Mouse (Mus musculus) cerebellum, adult 9-11 months (tissue): ENCODE measurements at regions not wholly inside any gene's neighbourhood (a gene's known extent, or its start where the extent isn't known, plus 50 kb on each side); places are given as distances from the start of the nearest gene placed in this dataset.

ENCODE experiments used
- DNase-seq: peaks from one replicate; pipeline ENCODE4 v3.0.0; 2022

DNA sequence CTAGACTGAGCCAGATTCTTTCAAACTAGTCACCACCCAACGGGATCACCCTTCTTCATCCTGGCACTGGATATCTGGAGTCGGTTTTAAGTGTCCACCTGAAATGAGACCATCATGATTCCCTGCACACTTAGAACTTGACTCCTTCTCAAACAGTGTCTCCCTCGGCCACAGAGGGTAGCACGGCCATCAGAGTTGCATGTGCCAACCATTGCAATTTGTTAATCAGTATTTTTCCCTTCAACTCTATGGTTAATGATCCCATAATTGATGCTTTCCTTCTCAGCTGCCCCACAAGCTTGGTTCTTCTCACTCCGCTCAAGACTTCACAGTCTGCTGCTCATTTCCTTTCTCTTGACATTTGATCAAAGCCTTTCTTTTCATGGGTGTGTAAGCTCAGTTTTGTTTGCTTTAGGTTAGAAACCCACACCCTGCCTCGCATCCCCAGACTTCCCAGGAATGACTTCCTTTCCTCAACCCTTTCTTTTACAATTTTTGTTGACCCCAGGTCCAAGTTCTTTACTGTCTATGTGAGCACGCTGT lies 253.0 kb upstream of the Fam19a5 start:
- DNase-seq, result no peak

GRCm38 (mm10) chr15:87319896-87320295 lies 224.2 kb upstream of the Fam19a5 start:
- no peak for DNase-seq

DNA sequence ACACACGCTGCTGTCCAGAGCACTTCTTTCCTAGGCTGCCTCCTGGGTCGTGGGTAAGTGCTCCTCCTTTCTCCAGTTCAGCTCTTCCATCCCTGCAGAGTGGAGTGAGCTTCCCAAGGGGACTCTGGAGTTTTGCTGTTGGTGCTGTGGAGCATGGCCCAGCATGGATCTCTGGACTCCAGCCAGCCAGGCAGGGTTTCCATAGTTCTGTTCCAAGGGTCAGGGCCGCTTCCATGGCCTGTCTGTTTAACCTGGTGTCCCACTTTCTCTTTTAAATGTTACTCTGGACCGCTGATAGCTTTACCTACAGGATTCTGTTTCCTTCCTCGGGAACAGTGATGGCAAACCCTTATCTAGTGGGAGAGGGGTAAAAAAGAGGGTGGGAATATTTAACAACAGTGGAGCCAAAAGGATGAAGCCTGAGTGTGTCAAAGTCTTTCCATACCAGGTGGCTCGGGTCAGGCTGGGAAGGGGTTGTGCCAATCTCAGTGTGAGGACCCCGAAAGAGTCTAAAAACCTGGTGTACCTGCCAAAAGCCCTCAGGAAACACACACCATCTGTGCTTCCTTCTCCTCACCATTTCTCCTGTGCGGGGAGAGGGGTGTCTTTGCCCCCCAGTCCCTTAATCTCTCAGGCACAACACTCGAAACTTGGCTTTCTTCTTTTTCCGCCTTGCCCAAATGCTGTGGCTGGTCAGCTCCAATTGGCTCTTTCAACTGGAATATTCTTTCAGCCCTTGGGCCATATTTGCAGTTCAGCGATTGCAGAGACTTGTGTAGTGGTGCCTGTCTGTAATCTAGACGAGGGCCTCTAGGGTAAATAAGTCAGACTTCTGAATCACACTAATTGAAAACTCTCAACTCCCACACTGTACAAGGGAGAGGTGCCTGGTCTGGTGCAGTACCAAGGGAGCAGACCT lies 222.8 kb upstream of the Fam19a5 start:
- no peak for DNase-seq

- DNase-seq, result no peak
Measured at GRCm38 (mm10) chr15:87325389-87325788, 218.7 kb upstream of the Fam19a5 start.

DNA sequence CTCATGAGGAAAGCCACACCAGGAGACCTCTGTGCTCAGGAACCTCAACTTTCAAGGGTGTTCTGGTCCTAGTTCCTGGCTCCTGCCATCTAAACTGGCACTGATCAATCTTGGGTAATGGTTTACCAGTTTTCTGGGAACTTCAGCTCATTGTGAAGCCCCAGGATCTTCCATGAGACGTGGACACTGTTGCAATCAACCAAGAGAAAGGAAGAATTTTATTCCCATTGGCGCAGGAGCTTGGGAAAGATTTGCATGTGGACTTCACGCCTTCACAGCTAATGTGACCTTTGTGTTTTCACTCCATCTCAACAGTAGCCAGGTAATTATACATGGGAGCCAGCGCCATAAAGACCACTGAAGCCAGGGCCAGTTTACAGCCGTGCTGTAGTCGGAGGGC lies 217.8 kb upstream of the Fam19a5 start:
- no peak for DNase-seq

DNA sequence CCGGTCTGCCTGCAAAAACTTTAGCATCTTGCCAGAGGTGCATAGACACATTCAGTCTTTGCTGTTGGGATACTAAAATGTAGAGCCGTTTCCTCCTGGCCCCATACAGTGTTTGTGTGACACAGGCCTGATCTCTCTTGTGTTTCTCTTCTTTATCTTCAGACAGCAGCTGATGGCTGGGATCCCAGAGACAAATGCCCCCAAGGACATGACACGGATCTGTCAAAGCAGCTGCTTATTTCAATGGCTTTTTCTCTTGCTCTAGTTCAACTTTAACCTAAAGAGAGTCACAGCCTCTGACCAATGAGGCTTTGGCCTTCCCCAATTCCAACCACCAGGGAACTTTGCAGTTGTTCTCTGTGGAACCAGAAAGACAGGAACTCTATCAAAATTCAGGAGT lies 211.7 kb upstream of the Fam19a5 start:
- DNase-seq, result no peak

DNA sequence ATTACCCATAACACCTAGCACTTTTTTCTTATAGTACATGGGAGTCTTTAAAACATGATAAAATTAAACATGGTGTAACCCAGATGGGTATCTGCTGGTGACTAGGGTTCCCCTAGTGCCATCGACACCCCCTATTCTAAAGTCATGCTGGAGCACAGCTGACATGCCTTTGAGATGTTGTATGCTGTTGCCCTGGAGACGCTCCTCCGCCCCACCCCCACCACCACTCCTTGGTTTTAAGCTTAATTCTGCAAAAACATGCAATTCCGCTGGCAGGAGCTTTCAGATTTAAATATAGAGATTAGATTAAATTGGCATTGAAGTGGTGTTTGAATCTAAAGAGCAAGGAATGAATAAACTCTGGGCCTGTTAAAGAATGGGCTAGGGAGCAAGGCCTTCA lies 210.6 kb upstream of the Fam19a5 start:
- no peak for DNase-seq

- no peak for DNase-seq
Measured at GRCm38 (mm10) chr15:87334430-87334829, 209.7 kb upstream of the Fam19a5 start.

GRCm38 (mm10) chr15:87335324-87335723 lies 208.8 kb upstream of the Fam19a5 start:
- peak; percentile 19 for DNase-seq

DNA sequence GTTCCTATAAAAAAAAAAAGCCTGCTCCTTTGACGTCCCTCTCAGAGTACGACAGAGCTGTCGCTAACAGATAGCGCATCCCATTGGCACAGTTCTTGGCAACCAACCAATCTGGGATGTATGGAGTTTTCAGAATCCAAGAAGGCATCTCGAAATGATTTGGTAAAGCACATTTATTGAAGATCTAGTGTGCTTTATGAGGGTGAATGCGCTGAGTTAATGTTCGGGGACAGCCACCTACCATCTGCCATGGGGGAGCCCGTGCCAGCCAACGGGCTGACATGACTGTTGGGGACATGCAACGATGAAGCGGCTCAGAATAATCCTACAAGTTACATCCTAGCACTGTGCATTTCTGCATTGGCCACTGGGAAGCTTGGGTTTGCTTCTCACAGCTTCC lies 208.4 kb upstream of the Fam19a5 start:
- peak; percentile 69 for DNase-seq

DNA sequence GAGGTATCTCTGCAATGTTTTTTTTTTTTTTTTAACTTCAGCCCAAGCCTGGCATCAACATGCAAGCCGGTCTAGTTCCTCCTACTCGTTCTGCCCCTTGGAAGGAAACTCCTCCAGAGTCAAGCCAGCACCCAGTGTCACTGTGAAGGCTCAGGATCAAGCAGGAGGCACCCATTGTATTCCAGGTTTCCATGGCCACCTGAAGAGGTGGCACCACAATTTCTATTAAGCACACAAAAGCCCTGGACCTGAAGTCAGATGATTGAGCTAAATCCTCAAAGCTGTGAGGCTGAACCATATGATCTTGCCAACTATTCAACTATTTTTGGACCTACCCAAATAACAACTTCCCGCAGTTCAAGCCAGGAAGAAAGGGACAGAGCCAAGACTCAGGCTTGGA lies 204.2 kb upstream of the Fam19a5 start:
- peak; percentile 36 for DNase-seq

DNA sequence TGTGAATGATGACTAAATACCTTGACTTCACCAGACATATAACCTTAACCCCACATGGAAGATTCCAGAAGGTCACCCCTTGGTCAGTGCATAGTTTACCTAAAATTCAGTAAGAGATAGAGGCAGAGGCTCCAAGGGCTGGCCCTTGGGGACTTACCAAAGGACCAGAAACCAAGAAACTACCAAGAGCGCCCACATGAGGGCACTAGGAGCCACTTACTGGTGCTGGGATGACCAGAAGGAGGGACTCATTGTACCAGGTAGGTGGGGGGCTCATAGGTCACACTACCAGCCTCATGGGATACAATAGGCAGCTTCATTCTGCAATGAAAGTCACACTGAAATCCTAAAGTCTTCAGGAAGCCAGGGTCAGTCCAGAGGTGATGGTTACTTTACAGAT lies 201.4 kb upstream of the Fam19a5 start:
- DNase-seq, result no peak

DNA sequence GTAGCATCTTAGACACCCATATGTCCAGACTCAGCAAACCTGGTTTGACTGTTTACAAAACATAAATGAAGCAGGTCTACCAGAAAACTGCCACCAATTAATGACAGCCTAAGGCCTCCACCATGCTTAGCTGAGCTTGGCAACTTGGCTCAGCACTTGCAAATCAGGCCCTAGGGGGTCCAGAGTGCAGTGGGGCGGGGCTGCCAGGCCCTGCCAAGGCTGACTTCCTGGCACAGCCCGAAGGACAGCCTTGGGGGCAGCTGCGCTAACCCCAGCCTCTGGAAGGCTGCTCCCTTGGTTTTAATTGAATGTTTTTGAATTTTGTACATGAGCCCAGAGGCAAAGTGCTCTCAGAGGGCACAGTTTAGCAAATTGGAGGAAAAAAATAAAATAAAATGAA lies 198.3 kb upstream of the Fam19a5 start:
- peak; percentile 59 for DNase-seq

- peak; percentile 67 for DNase-seq
Measured at GRCm38 (mm10) chr15:87349533-87350247, 194.4 kb upstream of the Fam19a5 start.

DNA sequence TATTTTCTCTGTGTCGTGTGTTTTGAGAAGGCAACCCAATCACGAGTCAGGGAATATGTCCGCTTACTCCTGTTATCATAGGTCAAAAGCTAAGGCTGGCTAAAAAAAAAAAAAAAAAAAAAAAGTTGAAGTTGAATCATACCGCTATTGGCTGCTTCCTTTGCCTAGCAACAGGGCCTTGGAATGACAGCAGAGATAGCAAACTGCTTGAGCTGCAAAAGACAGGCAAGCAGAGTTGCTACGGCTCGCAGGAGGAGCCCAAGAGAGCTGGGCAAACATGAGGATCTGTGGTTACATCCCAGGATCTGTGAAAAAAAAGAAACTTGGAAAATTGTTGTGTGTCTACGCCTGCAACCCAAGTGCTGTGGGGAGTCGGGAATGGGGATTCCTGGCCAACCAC lies 191.3 kb upstream of the Fam19a5 start:
- no peak for DNase-seq

DNA sequence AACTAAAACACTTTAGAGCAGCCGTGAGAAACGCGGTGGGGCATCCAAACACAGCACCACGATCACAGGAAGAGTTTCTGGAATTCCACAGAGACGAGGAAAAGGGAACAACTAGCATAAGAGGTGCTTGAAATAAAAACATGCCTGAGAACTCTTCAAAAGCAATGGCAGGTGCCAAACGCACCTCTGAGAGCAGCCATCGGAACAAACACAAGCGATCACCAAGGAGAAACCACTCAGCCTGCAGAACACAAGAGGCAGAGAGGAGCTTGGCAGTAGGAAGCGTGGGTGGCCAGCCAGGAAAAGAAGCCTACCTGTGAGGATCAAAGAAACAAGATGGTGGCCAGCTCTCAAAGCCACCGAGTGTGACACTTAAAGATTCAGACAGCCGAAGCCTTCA lies 190.2 kb upstream of the Fam19a5 start:
- no peak for DNase-seq

DNA sequence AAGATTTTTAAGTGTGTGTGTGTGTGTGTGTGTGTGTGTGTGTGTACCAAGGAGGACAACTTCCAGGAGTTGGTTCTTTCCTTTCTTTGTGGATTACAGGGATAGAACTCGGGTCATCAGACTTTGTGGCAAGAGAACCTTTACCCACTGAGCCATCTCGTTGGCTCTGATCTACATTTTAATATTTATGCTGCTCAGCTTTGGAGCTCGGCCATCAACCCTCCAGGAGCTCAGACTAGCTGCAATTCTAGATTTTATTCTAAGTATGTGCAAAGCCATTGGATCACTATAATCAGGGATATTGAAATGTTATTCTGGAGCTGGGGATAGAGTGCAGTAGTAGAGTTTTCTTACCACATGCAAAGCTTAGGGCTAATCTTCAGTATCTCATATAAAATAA lies 183.6 kb upstream of the Fam19a5 start:
- DNase-seq, result no peak

GRCm38 (mm10) chr15:87365712-87366361 lies 178.3 kb upstream of the Fam19a5 start:
- peak; percentile 49 for DNase-seq

- no peak for DNase-seq
Measured at GRCm38 (mm10) chr15:87367381-87367780, 176.7 kb upstream of the Fam19a5 start.

DNA sequence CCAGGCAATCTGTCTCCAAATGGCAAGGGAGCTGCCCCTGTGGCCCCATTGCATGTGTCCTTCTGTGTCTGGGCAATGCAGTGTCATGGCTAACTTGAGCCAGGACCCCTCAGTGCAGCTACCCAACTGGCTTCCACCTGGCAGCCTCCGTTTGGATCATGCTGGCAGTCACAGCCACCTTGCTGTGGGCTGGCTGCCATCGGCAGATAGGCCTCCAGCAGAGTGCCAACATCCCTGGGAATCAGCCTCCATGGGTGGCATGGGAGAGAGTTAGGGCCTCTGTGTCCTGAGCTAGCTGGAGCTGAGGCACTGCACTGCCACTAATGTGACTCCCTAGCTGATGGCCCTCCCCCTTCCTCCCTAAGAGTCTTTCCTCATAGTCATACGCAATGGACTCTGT lies 174.7 kb upstream of the Fam19a5 start:
- peak; percentile 58 for DNase-seq

- no peak for DNase-seq
Measured at GRCm38 (mm10) chr15:87369836-87370235, 174.3 kb upstream of the Fam19a5 start.

DNA sequence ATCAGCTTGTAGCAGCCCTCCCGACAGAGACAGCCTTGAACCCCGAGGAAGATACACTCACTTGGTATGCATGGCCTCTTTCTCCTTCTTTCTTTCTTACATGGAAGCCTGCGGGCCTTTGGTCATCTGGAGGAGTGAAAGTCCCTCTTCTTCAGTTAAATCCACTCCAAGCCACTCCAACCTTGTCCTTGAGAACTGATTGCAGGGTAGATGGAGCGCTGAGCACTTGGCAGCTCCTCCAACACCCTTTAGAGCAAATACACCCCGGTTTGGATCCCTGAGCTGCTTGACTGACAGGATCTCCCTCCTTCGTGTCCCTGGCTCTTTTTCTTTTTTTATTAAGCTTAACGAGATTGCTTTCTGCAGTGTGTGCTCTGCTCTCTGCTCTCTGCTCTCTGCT lies 173.3 kb upstream of the Fam19a5 start:
- no peak for DNase-seq

DNA sequence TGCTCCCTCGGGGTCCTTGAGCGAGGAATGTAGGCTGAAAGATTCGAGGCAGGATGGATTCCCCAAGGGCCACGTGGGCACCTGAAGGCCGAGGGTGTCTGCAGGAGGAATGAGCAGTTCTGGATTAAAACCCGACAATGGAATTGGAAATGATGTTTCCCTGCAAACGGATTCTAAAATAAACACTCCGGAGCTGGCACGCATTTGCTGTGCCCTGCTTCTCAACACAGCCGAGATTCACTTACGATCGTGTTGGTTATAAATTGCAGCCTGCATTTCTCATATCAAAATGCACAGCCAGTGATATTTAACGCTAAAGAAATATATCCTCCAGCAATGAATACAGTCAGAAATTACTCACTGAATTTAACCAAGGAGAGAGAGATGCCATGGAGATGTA lies 169.4 kb upstream of the Fam19a5 start:
- no peak for DNase-seq
